Mouse (Mus musculus) hindbrain, embryonic 13.5 days (tissue): Measurements from ENCODE around the gene Gss. TPM values are rescaled to one million over a fixed set of nuclear protein-coding genes. Genes with fewer than 3 reads are reported as not detected.

Experiments used
- ATAC-seq: fragments of 200-750 bp; cut with Nextera tagmentation; 2 replicates; pipeline ENCODE4 v1.8.0; 2017; ENCODE audit warnings: moderate TSS enrichment; ENCODE audit not compliant: low FRiP score
- H3K27ac ChIP-seq: fragments of 300-500 bp; sonication (generic); 2 replicates; pipeline ENCODE4 v1.5.1; 2015; ENCODE audit warnings: inconsistent platforms, mild to moderate bottlenecking, moderate library complexity
- H3K27me3 ChIP-seq: fragments of 300-500 bp; sonication (generic); 2 replicates; pipeline ENCODE4 v1.6.1; 2015; ENCODE audit warnings: mild to moderate bottlenecking, inconsistent platforms
- H3K36me3 ChIP-seq: fragments of 300-500 bp; sonication (generic); 2 replicates; pipeline ENCODE4 v1.6.1; 2015; ENCODE audit warnings: mild to moderate bottlenecking, inconsistent platforms
- H3K4me1 ChIP-seq: fragments of 300-500 bp; sonication (generic); replicated peaks from 2 replicates; pipeline ENCODE4 v1.6.1; 2015; ENCODE audit warnings: inconsistent platforms
- H3K4me2 ChIP-seq: fragments of 300-500 bp; sonication (generic); 2 replicates; pipeline ENCODE4 v1.6.1; 2015; ENCODE audit warnings: inconsistent platforms, mild to moderate bottlenecking, moderate library complexity
- H3K4me3 ChIP-seq: fragments of 300-500 bp; sonication (generic); 2 replicates; pipeline ENCODE4 v1.5.1; 2015; ENCODE audit warnings: mild to moderate bottlenecking, inconsistent platforms
- H3K9ac ChIP-seq: fragments of 300-500 bp; sonication (generic); 2 replicates; pipeline ENCODE4 v1.6.1; 2015; ENCODE audit warnings: mild to moderate bottlenecking, inconsistent platforms
- H3K9me3 ChIP-seq: fragments of 300-500 bp; sonication (generic); 2 replicates; pipeline ENCODE4 v1.6.1; 2016; ENCODE audit warnings: inconsistent platforms
- WGBS: fragments of 180-500 bp; shearing (Covaris S2); methylation state at CpG from one replicate; pipeline ENCODE4 v1.1.7; 2015; 5-methylcytosine and 5-hydroxymethylcytosine counted together
- polyA plus RNA-seq: library from polyadenylated mRNA; unstranded; fragments of >200 nt; fragmentation: Nextera tagmentation; extraction: Ambion mirVana; gene quantifications from 2 replicates; pipeline ENCODE4 v1.2.1, GENCODE M21; 2015

Gss gene
- polyA plus RNA-seq, 1 experiment from 2014 or later: 16.4 TPM

DNA sequence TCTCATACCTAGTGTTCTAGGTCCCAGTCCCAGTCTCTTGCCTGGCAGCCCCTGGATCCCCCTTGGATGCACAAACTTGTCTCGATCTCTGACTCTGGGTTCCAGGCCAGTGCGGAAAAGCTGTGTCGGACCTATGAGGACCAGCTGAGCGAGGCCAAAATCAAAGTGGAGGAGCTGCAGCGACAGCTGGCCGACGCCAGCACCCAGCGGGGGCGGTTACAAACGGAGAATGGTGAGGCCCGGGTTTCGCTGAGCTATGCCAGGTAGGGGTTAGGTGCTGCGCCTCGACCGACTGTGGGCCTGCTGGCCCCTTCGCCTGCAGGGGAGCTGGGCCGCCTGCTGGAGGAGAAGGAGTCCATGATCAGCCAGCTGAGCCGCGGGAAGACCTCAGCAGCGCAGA, 37.5 kb upstream of the Gss start:
- H3K9ac ChIP-seq: peak overlapping the region; percentile 31; the same call in 1 of the 2 replicates
- peaks cover 91% of the 10 kb centered on the region for H3K27me3 ChIP-seq
- H3K4me2 ChIP-seq: 0 out of 2 replicates have a peak overlapping the region, but pooled peaks have one; percentile 20

DNA sequence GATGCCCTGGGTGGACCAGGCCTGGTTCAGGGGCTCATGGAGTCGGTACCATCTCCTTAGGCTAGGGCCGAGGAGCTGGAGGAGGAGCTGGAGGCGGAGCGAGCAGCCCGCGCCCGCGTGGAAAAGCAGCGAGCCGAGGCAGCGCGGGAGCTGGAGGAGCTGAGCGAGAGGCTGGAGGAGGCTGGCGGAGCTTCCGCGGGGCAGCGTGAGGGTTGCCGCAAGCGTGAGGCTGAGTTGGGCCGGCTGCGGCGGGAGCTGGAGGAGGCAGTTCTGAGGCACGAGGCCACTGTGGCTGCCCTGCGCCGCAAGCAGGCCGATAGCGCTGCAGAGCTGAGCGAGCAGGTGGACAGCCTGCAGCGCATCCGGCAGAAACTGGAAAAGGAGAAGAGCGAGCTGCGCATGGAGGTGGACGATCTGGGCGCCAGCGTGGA, 36.6 kb upstream of the Gss start:
- peaks cover 33% of the 10 kb centered on the region for H3K36me3 ChIP-seq
- peak; percentile 37 for ATAC-seq
- H3K27ac ChIP-seq: no peak overlapping the region
- H3K9me3 ChIP-seq: no peaks in the 10 kb centered on the region
- H3K27me3 ChIP-seq: peaks cover 82% of the 10 kb centered on the region
- peaks cover 33% of the 10 kb centered on the region for H3K4me1 ChIP-seq
- peak overlapping the region; percentile 36 for H3K4me3 ChIP-seq
- peak overlapping the region; percentile 69 for H3K4me2 ChIP-seq
- peak overlapping the region; percentile 70 for H3K9ac ChIP-seq
- 1% methylated on average over 35 of the region's 35 CpGs for WGBS

More for the DNA sequence above, 37.5 kb upstream of the Gss start:
- ATAC-seq: no peak
- H3K9me3 ChIP-seq: no peaks in the 10 kb centered on the region
- no peak overlapping the region for H3K27ac ChIP-seq
- 19% methylated on average over 20 of the region's 20 CpGs for WGBS
- H3K4me3 ChIP-seq: no peak overlapping the region
- H3K4me1 ChIP-seq: peaks cover 33% of the 10 kb centered on the region
- peaks cover 42% of the 10 kb centered on the region for H3K36me3 ChIP-seq

DNA sequence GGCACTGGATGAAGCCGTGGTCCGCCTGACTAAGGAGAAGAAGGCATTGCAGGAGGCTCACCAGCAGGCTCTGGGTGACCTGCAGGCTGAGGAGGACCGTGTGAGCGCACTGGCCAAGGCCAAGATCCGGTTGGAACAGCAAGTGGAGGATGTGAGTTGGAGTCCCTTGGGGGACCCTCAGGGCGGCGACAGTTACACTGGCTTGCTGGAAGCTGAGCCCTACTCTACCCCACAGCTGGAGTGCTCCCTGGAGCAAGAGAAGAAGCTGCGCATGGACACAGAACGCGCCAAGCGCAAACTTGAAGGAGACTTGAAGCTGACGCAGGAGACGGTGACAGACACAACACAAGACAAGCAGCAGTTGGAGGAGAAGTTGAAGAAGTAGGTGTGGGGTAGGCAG, 35.9 kb upstream of the Gss start:
- WGBS: 77% methylated on average over 13 of the region's 13 CpGs
- H3K27me3 ChIP-seq: peaks cover 75% of the 10 kb centered on the region
- no peaks in the 10 kb centered on the region for H3K9me3 ChIP-seq
- no peak for ATAC-seq
- no peak overlapping the region for H3K27ac ChIP-seq
- no peak overlapping the region for H3K9ac ChIP-seq
- H3K4me1 ChIP-seq: peaks cover 33% of the 10 kb centered on the region
- H3K4me3 ChIP-seq: peak overlapping the region; percentile 36; the same call in 1 of the 2 replicates
- H3K4me2 ChIP-seq: peak overlapping the region; percentile 69; the same call in 1 of the 2 replicates
- peaks cover 25% of the 10 kb centered on the region for H3K36me3 ChIP-seq

DNA sequence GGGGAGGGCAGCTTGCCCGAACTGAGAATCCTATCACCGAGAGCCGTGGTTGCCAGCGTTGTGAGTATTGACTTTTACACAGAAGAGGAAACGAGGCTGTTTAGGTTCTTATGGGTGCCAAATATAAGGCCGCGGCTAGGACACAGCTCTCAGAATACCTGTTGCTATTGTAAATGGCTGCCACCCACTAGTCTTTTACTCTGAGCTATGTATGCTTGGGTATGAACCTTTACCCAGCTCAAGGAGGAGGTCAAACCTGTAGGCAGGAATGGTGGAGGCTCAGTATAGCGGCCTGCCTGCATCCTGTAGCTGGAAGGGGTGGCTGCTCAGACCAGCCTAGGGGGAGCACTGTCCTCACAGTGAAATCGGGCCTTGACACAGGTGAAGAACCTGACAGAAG, 35.5 kb upstream of the Gss start:
- H3K4me3 ChIP-seq: no peak overlapping the region
- no peaks in the 10 kb centered on the region for H3K9me3 ChIP-seq
- H3K27ac ChIP-seq: no peak overlapping the region
- no peak overlapping the region for H3K9ac ChIP-seq
- peaks cover 33% of the 10 kb centered on the region for H3K4me1 ChIP-seq
- H3K36me3 ChIP-seq: peaks cover 21% of the 10 kb centered on the region
- ATAC-seq: no peak
- H3K27me3 ChIP-seq: peaks cover 71% of the 10 kb centered on the region
- 83% methylated on average over 9 of the region's 9 CpGs for WGBS
- H3K4me2 ChIP-seq: no peak overlapping the region

DNA sequence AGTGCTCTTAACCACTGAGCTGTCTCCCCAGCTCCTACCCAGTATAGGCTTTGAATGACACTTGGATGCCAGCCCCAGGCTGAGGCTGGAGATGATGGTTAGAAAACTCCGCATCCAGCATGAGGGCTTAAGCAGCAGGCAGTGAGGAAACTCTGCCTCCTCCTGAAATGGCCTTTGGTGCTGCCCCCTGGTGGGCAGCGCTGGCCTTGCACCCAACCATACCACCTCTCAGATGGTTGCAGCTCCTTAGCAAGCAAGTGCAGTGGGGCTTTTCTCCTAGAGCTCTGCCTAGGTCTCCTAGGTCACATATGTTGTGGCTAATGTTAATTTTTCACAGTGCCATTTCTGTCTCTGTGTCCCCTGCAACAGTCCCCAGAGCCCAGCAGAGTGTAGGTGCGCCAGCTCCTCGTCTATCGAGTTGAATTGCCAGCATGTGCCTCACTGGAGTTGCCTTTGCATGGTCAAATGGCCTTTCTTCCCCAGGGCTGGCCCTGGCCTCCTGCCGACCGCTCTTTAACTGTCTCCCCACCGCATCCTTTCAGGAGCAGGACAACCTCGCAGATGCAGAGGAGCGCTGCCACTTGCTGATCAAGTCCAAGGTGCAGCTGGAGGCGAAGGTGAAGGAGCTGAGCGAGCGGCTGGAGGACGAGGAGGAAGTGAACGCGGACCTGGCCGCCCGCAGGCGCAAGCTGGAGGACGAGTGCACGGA, 34.6 kb upstream of the Gss start:
- peaks cover 33% of the 10 kb centered on the region for H3K4me1 ChIP-seq
- no peak overlapping the region for H3K4me3 ChIP-seq
- H3K27ac ChIP-seq: no peak overlapping the region
- peaks cover 12% of the 10 kb centered on the region for H3K36me3 ChIP-seq
- WGBS: 48% methylated on average over 21 of the region's 21 CpGs
- H3K9me3 ChIP-seq: no peaks in the 10 kb centered on the region
- H3K9ac ChIP-seq: no peak overlapping the region
- no peak overlapping the region for H3K4me2 ChIP-seq
- peaks cover 69% of the 10 kb centered on the region for H3K27me3 ChIP-seq
- ATAC-seq: no peak

DNA sequence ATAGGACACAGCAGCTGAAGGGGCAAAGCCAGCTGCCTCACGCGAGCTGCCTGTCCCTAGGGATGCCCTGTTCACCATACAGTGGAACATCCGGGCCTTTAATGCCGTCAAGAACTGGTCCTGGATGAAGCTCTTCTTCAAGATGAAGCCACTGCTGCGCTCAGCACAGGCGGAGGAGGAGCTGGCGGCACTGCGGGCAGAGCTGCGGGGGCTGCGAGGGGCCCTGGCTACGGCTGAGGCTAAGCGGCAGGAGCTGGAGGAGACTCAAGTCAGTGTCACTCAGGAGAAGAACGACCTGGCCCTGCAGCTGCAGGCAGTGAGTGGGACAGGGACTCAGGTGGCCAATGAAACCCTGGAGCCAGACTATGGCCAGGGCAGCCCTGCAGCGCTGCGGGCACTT, 33.7 kb upstream of the Gss start:
- Histone ChIP-seq H3K4me1 (peaks cover 30% of the 10 kb centered on the region), H3K9me3 (no peaks in the 10 kb centered on the region), H3K27ac (no peak overlapping the region), H3K27me3 (peaks cover 60% of the 10 kb centered on the region), H3K4me2 (no peak overlapping the region), H3K9ac (0 out of 2 replicates have a peak overlapping the region, but pooled peaks have one; percentile 24), H3K4me3 (no peak overlapping the region), H3K36me3 (peaks cover 3% of the 10 kb centered on the region)
- ATAC-seq: no peak
- 37% methylated on average over 15 of the region's 15 CpGs for WGBS

DNA sequence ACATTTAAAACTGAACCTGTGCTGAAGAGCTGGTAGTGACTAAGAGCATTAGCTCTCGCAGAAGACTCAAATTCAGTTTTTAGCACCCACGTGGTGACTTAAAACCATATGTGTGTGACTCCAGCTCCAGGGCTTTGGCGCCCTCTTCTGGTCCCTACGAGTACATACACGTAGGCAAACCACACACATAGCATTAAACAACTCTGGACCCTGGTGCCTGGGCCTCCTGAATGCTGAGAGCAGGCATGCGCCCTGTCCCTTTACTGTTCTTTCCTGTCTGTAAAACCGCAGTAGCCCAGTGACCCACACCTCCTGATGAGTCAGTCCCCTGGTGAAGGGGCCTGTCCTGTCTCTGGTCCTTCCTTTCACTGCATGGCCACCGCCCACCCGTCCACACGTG, 32.1 kb upstream of the Gss start:
- no peak overlapping the region for H3K4me3 ChIP-seq
- H3K9ac ChIP-seq: no peak overlapping the region
- peaks cover 15% of the 10 kb centered on the region for H3K4me1 ChIP-seq
- no peak overlapping the region for H3K27ac ChIP-seq
- no peaks in the 10 kb centered on the region for H3K36me3 ChIP-seq
- 36% methylated on average over 10 of the region's 10 CpGs for WGBS
- no peak overlapping the region for H3K4me2 ChIP-seq
- peaks cover 45% of the 10 kb centered on the region for H3K27me3 ChIP-seq
- no peak for ATAC-seq
- H3K9me3 ChIP-seq: no peaks in the 10 kb centered on the region

DNA sequence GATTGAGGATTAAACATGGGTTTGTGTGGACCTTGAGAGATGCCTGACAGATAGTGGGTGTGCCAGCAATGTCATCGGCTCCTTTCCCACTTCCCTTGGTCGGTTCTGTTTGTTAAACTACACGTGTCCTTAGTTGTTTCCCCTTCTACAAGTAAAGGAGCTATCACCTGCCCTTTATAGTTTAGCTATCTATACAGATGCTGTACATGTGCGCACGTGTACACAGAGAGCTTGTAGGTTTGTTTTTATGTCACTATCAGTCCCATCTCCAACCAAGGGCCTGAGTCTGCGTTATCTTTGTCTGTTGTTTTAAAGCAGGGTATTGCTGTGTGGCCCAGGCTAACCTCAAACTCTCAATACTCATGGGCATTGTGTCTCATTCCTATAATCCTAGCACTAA, 31.4 kb upstream of the Gss start:
- 93% methylated on average over 6 of the region's 6 CpGs for WGBS
- Histone ChIP-seq H3K36me3 (no peaks in the 10 kb centered on the region), H3K9ac (no peak overlapping the region)

DNA sequence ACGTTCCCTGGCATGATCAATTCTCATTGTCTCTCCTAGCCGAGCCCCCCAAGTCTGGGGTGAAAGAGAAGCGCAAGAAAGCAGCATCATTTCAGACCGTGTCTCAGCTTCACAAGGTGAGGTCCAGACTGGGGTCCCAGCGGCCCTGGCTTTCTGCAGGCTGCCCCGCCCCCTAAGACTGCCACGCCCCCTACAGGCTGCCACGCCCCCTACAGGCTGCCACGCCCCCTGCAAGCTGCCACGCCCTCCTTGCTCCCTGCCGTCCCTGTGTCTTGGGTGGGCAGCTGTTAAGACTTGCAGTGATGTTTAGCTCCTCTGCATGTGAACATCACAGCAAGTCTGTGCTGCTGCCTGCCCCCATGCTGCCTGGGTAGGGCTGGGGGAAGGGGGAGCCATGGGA, 30.0 kb upstream of the Gss start:
- 23% methylated on average over 11 of the region's 11 CpGs for WGBS
- ATAC-seq: no peak

More for the DNA sequence above, 31.4 kb upstream of the Gss start:
- H3K27ac ChIP-seq: no peak overlapping the region
- H3K4me2 ChIP-seq: no peak overlapping the region
- peaks cover 37% of the 10 kb centered on the region for H3K27me3 ChIP-seq
- ATAC-seq: no peak
- H3K4me3 ChIP-seq: no peak overlapping the region
- H3K4me1 ChIP-seq: peaks cover 8% of the 10 kb centered on the region
- H3K9me3 ChIP-seq: no peaks in the 10 kb centered on the region

DNA sequence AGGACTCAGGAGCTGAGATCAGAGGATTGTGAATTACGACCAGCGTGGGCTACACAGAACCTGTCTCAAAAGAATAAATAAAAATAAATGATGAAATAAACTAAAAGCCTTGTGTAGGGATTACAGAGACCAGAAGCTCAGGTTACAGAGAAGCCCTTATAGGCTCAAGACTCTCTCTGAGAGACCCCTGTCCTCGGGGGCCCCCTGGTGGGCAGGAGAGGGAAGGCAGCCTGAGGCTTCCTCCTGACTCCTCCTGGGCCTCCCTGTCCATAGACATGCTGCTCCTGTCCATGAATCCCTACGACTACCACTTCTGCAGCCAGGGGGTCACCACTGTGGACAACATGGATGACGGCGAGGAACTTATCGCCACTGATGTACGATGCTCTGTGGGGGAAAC, 27.2 kb upstream of the Gss start:
- 29% methylated on average over 8 of the region's 8 CpGs for WGBS
- no peak overlapping the region for H3K4me2 ChIP-seq
- H3K4me1 ChIP-seq: no peaks in the 10 kb centered on the region
- ATAC-seq: 0 out of 2 replicates have a peak, but pooled peaks have one; percentile 63
- peaks cover 14% of the 10 kb centered on the region; the same call in 1 of the 2 replicates for H3K27me3 ChIP-seq
- H3K36me3 ChIP-seq: no peaks in the 10 kb centered on the region
- H3K9me3 ChIP-seq: no peaks in the 10 kb centered on the region
- H3K4me3 ChIP-seq: no peak overlapping the region
- no peak overlapping the region for H3K27ac ChIP-seq
- H3K9ac ChIP-seq: no peak overlapping the region

More for the DNA sequence above, 30.0 kb upstream of the Gss start:
- no peaks in the 10 kb centered on the region for H3K36me3 ChIP-seq
- no peak overlapping the region for H3K9ac ChIP-seq
- no peak overlapping the region for H3K4me3 ChIP-seq
- H3K9me3 ChIP-seq: no peaks in the 10 kb centered on the region
- peaks cover 5% of the 10 kb centered on the region; the same call in 1 of the 2 replicates for H3K4me1 ChIP-seq
- no peak overlapping the region for H3K27ac ChIP-seq
- no peak overlapping the region for H3K4me2 ChIP-seq
- peaks cover 24% of the 10 kb centered on the region for H3K27me3 ChIP-seq

DNA sequence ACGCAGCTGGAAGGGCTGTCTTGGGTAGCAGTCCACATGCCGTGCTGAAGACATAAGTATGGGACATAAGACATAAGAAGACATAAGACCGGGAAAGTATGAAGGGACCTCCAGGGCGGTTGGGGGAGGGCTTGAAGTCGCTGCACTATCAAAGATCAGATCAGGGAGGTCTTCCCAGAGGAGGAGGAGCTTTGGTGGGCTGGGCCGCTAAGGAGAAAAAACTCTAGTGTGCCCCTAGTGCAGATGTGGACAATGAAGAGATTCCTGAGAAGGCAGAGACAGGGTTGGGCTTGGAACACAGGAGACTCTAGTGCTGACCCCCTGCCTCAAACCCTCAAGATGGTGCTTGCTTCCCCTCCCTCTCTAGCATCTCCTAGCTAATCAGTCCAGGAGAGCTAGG, 24.4 kb upstream of the Gss start:
- Histone ChIP-seq H3K4me1 (peaks cover 8% of the 10 kb centered on the region), H3K27me3 (0 out of 2 replicates have a peak, but pooled peaks cover 17% of the 10 kb centered on the region), H3K9me3 (no peaks in the 10 kb centered on the region), H3K36me3 (no peaks in the 10 kb centered on the region), H3K9ac (no peak overlapping the region), H3K4me2 (no peak overlapping the region), H3K4me3 (no peak overlapping the region), H3K27ac (no peak overlapping the region)
- 60% methylated on average over 6 of the region's 6 CpGs for WGBS
- ATAC-seq: no peak

DNA sequence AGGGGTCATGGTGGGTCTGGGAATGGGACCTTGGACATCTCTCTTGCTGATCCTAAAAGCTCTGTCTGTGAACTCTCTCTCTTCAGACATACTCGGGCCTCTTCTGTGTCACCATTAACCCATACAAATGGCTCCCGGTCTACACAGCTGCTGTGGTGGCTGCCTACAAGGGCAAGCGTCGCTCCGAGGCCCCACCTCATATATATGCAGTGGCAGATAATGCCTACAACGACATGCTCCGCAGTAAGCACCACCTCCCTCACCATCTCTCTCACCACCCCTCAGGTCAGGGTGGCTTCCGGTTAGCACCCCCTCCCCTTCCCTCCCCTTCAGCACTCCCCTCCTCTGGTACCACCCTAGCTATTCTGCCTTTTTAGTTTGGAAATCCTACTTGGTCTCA, 21.3 kb upstream of the Gss start:
- no peak for ATAC-seq
- Histone ChIP-seq H3K4me2 (peak overlapping the region; percentile 53), H3K9ac (no peak overlapping the region), H3K27ac (no peak overlapping the region), H3K27me3 (0 out of 2 replicates have a peak, but pooled peaks cover 17% of the 10 kb centered on the region), H3K36me3 (no peaks in the 10 kb centered on the region), H3K4me3 (0 out of 2 replicates have a peak overlapping the region, but pooled peaks have one; percentile 27), H3K4me1 (peaks cover 8% of the 10 kb centered on the region), H3K9me3 (no peaks in the 10 kb centered on the region)
- WGBS: 70% methylated on average over 8 of the region's 8 CpGs

DNA sequence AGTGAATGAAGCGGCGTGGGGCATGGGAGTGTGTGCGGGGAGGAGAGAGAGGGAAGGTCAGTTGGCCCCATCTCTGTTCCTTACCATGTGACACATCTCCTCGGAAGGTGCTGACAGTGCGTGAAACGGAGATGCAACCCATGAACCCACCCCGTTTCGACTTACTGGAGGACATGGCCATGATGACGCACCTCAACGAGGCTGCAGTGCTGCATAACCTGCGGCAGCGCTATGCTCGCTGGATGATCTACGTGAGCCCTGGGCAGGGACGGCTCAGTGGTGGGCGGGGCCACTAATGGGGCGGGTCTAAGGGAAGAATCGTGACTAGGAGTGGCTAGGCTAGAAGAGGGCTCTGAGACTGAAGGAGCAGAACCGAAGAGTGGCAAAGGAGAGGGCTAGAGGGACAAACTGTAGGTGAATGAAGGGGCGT, 20.7 kb upstream of the Gss start:
- Histone ChIP-seq H3K4me2 (peak overlapping the region; percentile 53), H3K27ac (no peak overlapping the region), H3K27me3 (0 out of 2 replicates have a peak, but pooled peaks cover 17% of the 10 kb centered on the region), H3K4me3 (peak overlapping the region; percentile 27), H3K4me1 (peaks cover 8% of the 10 kb centered on the region), H3K9ac (0 out of 2 replicates have a peak overlapping the region, but pooled peaks have one; percentile 29), H3K9me3 (no peaks in the 10 kb centered on the region), H3K36me3 (no peaks in the 10 kb centered on the region)
- peak; percentile 84 for ATAC-seq
- 5% methylated on average over 20 of the region's 20 CpGs for WGBS
